Mouse (Mus musculus): ENCODE measurements at regions not wholly inside any gene's neighbourhood (a gene's known extent, or its start where the extent isn't known, plus 50 kb on each side); places are given as distances from the start of the nearest gene placed in this dataset.
A peak's percentile ranks its signal among the peaks of the same experiment; 100 is the strongest.
"Not testable (repeated sequence)": the region's sequence is repeated elsewhere in the genome, so short reads cannot be mapped to it uniquely, and the experiment has no call there.

GRCm38 (mm10) chr9:43857988-43858387 is 114.2 kb downstream of the Nectin1 start:
- DNase-seq (ENCODE audit: low spot score): no peak

- no peak for DNase-seq (ENCODE audit: low spot score)
Measured at GRCm38 (mm10) chr9:43858761-43859160, 115.0 kb downstream of the Nectin1 start.

GRCm38 (mm10) chr9:43860264-43860663 is 116.5 kb downstream of the Nectin1 start:
- DNase-seq (ENCODE audit: low spot score): no peak

GRCm38 (mm10) chr9:43861375-43861774 is 117.6 kb downstream of the Nectin1 start:
- DNase-seq (ENCODE audit: low spot score): no peak

DNA sequence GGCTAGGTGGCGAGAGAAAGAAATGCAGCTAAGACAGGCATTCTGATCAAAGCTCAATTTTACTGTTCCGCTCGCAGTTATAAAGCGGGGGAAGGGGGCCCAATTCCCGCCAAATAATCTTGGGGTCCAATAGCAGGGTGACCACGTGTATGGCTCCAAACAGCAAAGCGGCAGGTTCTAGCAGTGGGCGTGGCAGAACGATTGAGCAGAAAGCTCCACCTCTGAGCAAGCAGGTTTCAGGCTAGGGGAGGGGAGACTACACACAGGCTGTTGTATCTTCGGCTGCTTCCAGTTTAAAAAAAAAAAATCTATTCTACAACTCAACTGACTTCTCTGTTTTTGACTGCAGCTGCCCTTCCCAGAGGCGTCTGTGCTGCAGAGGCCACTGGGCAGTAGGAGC is 118.2 kb downstream of the Nectin1 start:
- not testable (repeated sequence) for DNase-seq (ENCODE audit: low spot score)

- DNase-seq (ENCODE audit: low spot score): no peak
Measured at GRCm38 (mm10) chr9:43863609-43864397, 120.0 kb downstream of the Nectin1 start.

DNA sequence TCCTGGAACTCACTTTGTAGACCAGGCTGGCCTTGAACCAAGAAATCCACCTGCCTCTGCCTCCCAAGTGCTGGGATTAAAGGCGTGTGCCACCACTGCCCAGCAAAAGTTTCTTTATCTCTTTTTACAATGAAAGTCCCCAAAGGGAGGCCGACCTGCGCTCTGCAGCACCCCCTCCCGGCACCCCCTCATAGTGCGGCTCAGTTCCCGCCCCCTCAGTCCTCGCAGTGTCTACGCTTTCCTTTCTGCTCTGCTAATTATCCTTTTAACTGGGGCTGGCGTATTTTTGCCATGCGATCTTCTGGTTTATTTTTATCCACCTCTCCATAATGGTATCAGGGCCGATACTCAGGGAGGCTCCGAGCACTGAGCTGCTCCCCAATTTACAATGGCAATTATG is 123.0 kb downstream of the Nectin1 start:
- DNase-seq (ENCODE audit: low spot score): no peak

DNA sequence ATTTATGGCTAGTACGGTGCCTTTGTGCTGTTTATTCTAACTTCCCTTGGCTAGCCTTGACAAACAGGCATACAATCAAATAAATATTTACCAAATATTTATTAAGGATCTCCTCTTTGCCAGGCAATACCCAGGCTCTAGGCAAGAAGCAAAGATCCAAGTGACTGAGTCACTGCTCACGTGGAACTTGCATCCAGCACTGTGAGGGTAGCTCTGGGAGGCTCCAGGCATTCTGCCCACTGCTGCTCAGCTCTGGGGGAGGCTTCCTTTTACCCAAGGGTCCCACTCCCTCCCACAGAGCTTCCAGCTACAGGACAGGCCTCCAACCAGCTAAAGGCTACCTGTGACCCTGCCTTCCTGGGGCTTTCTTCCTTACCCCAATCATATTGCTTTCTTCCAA is 130.1 kb downstream of the Nectin1 start:
- no peak for DNase-seq (ENCODE audit: low spot score)

DNA sequence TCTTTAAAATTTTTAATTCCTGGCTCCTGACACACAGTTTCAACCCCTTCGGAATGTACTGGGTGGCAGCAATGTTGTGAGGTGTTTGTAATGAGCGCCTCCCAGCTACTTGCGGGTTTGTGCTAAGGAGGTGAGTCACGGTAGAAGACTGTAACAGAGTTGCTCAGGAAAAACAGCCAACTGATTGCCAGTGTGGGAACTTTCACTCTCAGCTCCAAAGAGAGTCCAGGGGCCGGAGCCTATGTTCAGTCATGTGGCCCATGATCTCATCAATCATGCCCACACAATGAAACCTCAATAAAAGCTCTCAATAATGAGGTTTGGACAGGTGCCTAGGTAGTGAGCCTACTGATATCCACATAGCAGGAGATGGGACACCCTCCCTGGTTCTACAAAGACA is 130.5 kb downstream of the Nectin1 start:
- DNase-seq (ENCODE audit: low spot score): no peak

DNA sequence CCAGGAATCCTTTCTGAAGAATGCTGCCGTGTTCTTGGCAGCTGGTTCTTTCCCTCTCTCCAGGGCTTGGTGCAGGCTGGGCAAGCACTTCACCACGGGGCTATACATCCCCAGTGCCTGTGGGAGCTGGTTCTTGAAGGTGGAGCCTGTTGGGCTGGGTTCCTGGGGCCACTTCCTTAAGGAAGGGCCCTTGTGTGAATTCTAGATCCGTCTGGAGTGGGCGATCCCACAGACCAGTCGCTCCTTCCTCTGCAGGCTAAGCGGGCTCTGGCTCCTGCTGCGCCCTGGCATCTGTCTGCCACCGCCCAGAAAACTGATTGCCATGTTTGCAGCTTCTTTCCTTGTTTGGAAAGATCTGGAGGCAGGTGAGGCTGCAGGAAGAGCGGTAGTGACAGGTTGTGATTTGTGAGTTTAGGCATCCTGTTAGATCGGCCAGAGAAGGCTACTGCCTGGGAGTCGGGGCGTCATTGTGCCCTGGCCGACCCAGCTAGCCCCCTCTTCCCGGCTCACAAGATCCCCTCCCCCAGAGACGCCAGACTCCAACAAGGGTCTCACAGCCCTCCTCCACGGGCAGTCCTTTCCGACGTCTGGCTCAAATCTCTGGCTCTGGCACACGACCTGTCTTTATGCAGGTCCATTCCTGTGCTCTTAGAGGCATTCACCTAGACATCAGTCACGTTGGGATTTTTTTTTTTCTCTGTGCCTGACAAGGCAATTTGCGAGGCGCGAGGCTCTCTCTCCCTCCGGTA is 135.6 kb downstream of the Nectin1 start:
- no peak for DNase-seq (ENCODE audit: low spot score)

DNA sequence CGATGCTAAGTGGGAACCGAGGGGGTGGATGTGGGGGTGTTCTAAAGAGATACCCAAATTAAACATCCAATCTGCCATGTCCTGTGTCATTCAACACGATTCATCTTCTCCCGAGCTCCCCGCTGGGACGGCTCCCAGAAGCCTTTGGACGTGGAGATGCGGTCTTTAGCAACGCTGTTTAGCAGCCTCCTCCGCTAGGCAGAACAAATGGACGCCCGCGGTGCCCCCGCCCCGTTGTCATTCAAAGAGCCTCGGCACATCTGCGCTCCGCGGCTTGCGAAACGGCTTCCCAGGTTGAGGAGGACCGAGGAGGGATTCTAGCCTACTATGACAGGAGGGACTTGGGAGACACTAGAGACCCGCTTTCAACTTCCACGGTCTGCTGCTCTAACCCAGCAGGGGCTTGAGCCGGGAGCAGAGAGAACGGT is 136.2 kb downstream of the Nectin1 start:
- no peak for DNase-seq (ENCODE audit: low spot score)

GRCm38 (mm10) chr9:43893086-43893485 is 149.3 kb downstream of the Nectin1 start:
- no peak for DNase-seq (ENCODE audit: low spot score)

GRCm38 (mm10) chr9:43899239-43899638 is 143.9 kb upstream of the Thy1 start:
- no peak for DNase-seq (ENCODE audit: low spot score)

GRCm38 (mm10) chr9:43908325-43908724 is 134.9 kb upstream of the Thy1 start:
- DNase-seq (ENCODE audit: low spot score): no peak

DNA sequence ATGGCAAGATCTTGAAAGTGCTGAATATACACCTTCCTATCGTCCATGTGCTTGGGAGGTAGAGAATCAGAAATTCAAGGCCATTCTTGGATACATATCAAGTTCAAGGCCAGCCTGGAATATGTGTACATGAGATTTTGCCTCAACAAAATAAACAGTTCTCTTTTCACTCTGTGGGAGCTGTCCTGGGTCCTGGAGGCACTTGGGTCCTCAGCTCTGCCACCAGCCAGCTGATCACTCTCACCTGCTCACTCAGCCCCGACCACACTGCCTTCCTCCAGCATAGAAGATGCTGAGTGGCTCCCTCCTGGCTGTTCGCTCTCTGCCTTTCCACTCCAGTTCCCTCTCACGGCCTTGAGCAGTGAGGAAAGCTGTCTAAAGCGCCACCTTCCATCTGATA is 128.2 kb upstream of the Thy1 start:
- no peak for DNase-seq (ENCODE audit: low spot score)

DNA sequence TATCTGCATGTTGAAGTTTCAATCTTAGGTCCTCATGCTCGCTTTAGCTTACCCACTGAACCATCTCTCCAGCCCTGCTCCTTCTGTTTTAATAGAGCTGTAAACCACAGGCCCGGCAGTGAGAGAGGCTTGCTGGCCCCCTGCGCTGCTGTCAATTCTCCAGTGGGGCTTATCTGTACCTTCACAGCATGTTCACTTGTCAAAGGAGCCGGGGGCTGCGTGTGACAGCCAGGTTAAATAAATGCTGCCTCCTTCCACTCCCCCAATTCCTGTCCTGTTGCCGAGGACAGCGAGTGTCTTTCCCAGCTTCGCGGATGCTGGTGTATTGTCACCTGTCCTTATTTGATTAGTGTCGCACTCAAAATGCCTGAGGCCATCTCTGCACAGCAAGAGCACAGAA is 125.7 kb upstream of the Thy1 start:
- no peak for DNase-seq (ENCODE audit: low spot score)

GRCm38 (mm10) chr9:43919010-43919409 is 124.2 kb upstream of the Thy1 start:
- no peak for DNase-seq (ENCODE audit: low spot score)

DNA sequence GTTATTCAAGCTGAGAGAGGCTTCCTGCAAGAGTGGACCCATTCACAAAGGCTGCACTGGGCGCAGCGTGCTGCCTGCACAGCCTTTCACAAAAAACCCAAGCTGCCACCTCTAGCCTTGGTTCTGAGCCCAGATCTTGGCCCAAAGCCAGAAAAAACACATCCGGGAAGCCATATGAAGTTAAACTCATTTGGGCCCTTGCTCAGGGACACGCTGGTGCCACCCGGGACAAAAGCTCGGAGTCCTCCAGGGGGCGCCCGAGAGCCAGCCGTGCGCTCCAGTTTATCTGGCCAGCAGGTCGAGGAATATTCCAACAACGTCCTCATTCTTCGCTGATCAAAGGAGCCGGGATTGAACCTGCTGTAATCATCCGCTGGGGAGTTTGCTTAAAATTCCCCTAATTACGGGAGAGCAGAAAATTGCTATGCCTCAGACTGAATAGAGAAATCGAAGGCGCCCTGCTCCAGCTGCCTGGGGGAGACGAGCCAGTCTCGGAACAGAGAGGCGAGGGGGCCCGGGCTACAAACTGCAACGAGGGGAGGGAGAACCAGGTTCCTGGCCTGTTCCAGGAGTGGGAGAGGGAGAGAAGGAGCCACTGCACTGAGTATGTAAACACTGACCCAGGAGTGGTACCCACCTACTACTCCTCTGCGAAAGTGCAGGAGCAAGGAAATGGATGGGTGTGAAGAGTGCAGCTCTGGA is 123.0 kb upstream of the Thy1 start:
- DNase-seq (ENCODE audit: low spot score): peak; percentile 32

DNA sequence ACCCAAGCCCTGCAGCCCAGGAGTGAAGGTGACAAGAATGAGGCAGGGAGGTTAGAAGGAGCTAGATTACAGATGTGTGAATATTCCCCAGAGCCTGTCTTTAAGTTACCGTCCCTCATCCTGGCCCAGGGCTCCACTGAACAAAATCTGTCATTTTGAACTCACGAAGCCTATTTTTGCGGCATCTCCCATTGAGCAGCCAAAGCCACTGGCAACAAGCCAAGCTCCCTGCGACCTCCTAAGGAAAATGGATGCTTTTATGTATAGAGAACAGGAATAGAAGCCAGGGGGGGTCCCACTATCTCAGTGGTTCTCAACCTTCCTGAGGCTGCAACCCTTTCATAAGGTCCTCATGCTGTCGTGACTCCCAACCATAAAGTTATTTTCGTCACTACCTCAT is 121.0 kb upstream of the Thy1 start:
- DNase-seq (ENCODE audit: low spot score): no peak

DNA sequence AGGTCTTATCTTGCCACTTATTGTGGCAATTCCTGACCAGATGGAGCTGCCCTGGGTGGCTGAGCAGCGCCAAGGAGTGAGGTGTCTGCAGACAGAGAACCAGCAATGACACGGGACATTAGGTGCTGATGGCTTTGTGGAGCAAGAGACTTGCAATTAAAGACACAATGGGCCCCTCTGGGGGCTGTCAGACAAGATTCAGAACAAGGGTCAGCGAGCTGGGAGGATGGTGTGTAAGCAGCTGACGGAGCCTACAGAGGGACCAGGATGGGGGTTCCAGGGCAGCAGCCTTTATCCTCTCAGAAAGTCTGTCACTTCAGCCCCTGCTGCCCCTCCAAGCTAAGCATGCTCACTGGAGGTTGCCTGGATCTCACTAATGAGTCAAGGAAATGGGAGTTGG is 120.1 kb upstream of the Thy1 start:
- no peak for DNase-seq (ENCODE audit: low spot score)

DNA sequence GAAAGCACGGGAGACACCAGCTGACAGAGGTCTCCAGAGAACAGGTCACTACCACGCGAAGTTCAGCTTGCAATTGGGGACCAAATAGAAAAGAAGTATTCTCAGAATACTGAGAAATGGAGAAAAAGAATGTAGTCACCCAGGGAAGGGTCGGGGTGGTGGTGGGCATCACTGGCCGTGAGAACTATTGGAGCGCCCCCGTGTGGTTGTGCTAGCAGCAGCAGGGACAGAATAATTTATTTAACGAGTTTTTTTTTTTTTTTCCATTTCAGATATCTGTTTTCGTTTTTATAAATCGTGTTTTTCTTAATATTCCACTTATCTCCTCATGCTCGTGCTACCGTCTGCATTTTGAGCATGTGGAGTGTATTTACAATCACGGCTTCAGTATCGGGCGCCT is 118.4 kb upstream of the Thy1 start:
- no peak for DNase-seq (ENCODE audit: low spot score)

DNA sequence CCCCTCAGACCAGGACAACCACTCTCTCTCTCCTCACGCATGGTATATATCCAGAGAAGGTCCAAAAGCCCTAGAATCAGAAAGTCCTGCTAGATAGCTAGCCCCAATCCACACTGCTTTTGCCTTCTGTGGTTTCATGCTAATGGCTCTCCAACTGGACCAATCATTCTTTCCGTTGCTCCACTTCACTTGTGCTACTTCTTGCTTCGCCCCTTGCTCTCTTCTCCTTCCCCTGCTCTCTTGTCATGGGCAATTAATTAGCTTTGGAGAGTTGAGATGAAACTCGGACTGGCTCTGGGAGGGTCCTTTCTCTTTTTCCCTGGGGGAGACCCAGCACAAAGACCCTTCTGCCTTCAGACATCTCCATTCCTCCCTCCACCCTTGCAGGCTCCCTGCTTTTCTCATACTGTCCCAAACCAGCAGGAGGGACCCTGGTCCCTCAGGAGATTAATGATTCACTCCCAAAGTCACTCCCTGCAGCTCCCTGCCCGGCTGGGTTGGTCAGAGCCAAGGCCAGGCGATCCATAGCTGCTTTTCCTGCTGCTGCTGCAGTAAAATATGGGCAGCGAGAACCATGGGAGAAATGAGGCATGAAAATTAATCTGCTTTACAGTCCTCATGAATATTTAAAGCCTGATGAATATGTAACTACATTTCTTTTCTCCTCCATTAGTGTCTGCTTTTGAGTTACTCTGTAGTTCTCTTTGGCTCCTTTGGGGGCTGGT is 113.7 kb upstream of the Thy1 start:
- DNase-seq (ENCODE audit: low spot score): no peak
